Mouse (Mus musculus) forebrain, embryonic 16.5 days (tissue): ENCODE measurements around the gene Palld. TPM values are rescaled to one million over a fixed set of nuclear protein-coding genes. Genes with fewer than 3 reads are reported as not detected.

Source experiments
- ATAC-seq: fragments of 200-750 bp; cut with Nextera tagmentation; 2 replicates; pipeline ENCODE4 v1.8.0; 2017; ENCODE audit warnings: mild to moderate bottlenecking, moderate library complexity
- H3K27ac ChIP-seq: fragments of 300-500 bp; sonication (generic); 2 replicates; pipeline ENCODE4 v1.5.1; 2014; ENCODE audit warnings: low read length, control low read depth
- H3K27me3 ChIP-seq: fragments of 300-500 bp; sonication (generic); replicated peaks from 2 replicates; pipeline ENCODE4 v1.6.1; 2014; ENCODE audit warnings: low read length; ENCODE audit not compliant: control insufficient read depth, insufficient read depth
- H3K36me3 ChIP-seq: fragments of 300-500 bp; sonication (generic); 2 replicates; pipeline ENCODE4 v1.6.1; 2014; ENCODE audit not compliant: control insufficient read depth, insufficient read depth
- H3K4me1 ChIP-seq: fragments of 300-500 bp; sonication (generic); replicated peaks from 2 replicates; pipeline ENCODE4 v1.6.1; 2014; ENCODE audit warnings: low read length; ENCODE audit not compliant: control insufficient read depth, insufficient read depth
- H3K4me2 ChIP-seq: fragments of 300-500 bp; sonication (generic); 2 replicates; pipeline ENCODE4 v1.6.1; 2014; ENCODE audit warnings: mild to moderate bottlenecking, low read length, control low read depth
- H3K4me3 ChIP-seq: fragments of 300-500 bp; sonication (generic); replicated peaks from 2 replicates; pipeline ENCODE4 v1.5.1; 2014; ENCODE audit warnings: mild to moderate bottlenecking, low read length, control low read depth
- H3K9ac ChIP-seq: fragments of 300-500 bp; sonication (generic); replicated peaks from 2 replicates; pipeline ENCODE4 v1.6.1; 2014; ENCODE audit warnings: low read depth, low read length, control low read depth
- H3K9me3 ChIP-seq: fragments of 300-500 bp; sonication (generic); 2 replicates; pipeline ENCODE4 v1.6.1; 2016; ENCODE audit warnings: low read length; ENCODE audit not compliant: control insufficient read depth
- WGBS: fragments of 180-500 bp; shearing (Covaris S2); extraction: QIAGEN DNeasy Blood & Tissue Kit; methylation state at CpG from one replicate; pipeline ENCODE4 v1.1.7; 2014; 5-methylcytosine and 5-hydroxymethylcytosine counted together
- polyA plus RNA-seq: library from polyadenylated mRNA; unstranded; fragments of >200 nt; fragmentation: Nextera tagmentation; extraction: Ambion mirVana; gene quantifications from 2 replicates; pipeline ENCODE4 v1.2.1, GENCODE M21; 2015

Gene Palld
- 16.5 and 16.8 TPM in 2 replicates for polyA plus RNA-seq

GRCm38 (mm10) chr8:61902521-61902920 is at the start of gene Palld:
Gene Palld (minus strand): TSS chr8:61902690.
- H3K4me2 ChIP-seq = no peak within 1 kb of the TSS
- H3K9ac ChIP-seq = no peak within 1 kb of the TSS
- H3K27ac ChIP-seq = no peak within 1 kb of the TSS
- no peaks in the 10 kb centered on the region for H3K9me3 ChIP-seq
- 81% methylated on average over 5 of the region's 5 CpGs for WGBS
- no peak for ATAC-seq
- H3K4me1 ChIP-seq = no peaks in the 10 kb centered on the region
- H3K27me3 ChIP-seq = no peaks in the 10 kb centered on the region
- no peaks in the 10 kb centered on the region for H3K36me3 ChIP-seq
- no peak within 1 kb of the TSS for H3K4me3 ChIP-seq

- no peak overlapping the region for H3K27ac ChIP-seq
- ATAC-seq = no peak
- H3K27me3 ChIP-seq = no peaks in the 10 kb centered on the region
- 35% methylated on average over 2 of the region's 2 CpGs for WGBS
- H3K4me1 ChIP-seq = no peaks in the 10 kb centered on the region
- H3K4me2 ChIP-seq = no peak overlapping the region
- no peaks in the 10 kb centered on the region for H3K9me3 ChIP-seq
- no peak overlapping the region for H3K9ac ChIP-seq
- no peaks in the 10 kb centered on the region for H3K36me3 ChIP-seq
- H3K4me3 ChIP-seq = no peak overlapping the region
These were observed 35.1 kb upstream of the Palld start for GRCm38 (mm10) chr8:61937576-61937975.

- H3K9ac ChIP-seq = no peak overlapping the region
- H3K4me3 ChIP-seq = no peak overlapping the region
- H3K27me3 ChIP-seq = no peaks in the 10 kb centered on the region
- H3K27ac ChIP-seq = no peak overlapping the region
- no peak for ATAC-seq
- H3K36me3 ChIP-seq = no peaks in the 10 kb centered on the region
- 44% methylated on average over 2 of the region's 2 CpGs for WGBS
- H3K4me1 ChIP-seq = peaks cover under 1% of the 10 kb centered on the region; the same call in 1 of the 2 replicates
- no peaks in the 10 kb centered on the region for H3K9me3 ChIP-seq
- H3K4me2 ChIP-seq = no peak overlapping the region
These were observed 30.8 kb upstream of the Palld start for GRCm38 (mm10) chr8:61933243-61933642.

- Histone ChIP-seq H3K9me3 (no peaks in the 10 kb centered on the region), H3K27ac (no peak within 1 kb of the TSS), H3K36me3 (no peaks in the 10 kb centered on the region), H3K4me3 (peak within 1 kb of the TSS; percentile 53), H3K4me2 (peak within 1 kb of the TSS; percentile 59), H3K9ac (peak within 1 kb of the TSS; percentile 44), H3K27me3 (no peaks in the 10 kb centered on the region), H3K4me1 (peaks cover 7% of the 10 kb centered on the region)
- 7% methylated on average over 22 of the region's 22 CpGs for WGBS
- peak; percentile 78 for ATAC-seq
These were observed 25.4 kb upstream of the Palld start, which contains the start of gene Ddx60 for GRCm38 (mm10) chr8:61927777-61928494. Gene Ddx60 (plus strand): TSS chr8:61928087.

- Histone ChIP-seq H3K27ac (no peak overlapping the region), H3K4me1 (peaks cover 7% of the 10 kb centered on the region), H3K36me3 (no peaks in the 10 kb centered on the region), H3K4me2 (no peak overlapping the region), H3K9ac (no peak overlapping the region), H3K27me3 (no peaks in the 10 kb centered on the region), H3K9me3 (no peaks in the 10 kb centered on the region), H3K4me3 (no peak overlapping the region)
- 90% methylated on average over 1 of the region's 1 CpGs for WGBS
- ATAC-seq = no peak
These were observed 22.0 kb upstream of the Palld start for GRCm38 (mm10) chr8:61924518-61924917.

GRCm38 (mm10) chr8:61921454-61922054 is 19.1 kb upstream of the Palld start:
- no peak for ATAC-seq
- Histone ChIP-seq H3K9ac (no peak overlapping the region), H3K27me3 (no peaks in the 10 kb centered on the region), H3K36me3 (no peaks in the 10 kb centered on the region), H3K9me3 (no peaks in the 10 kb centered on the region), H3K4me2 (no peak overlapping the region), H3K27ac (no peak overlapping the region), H3K4me1 (no peaks in the 10 kb centered on the region), H3K4me3 (no peak overlapping the region)
- WGBS = 80% methylated on average over 10 of the region's 10 CpGs

GRCm38 (mm10) chr8:61920389-61920788 is 17.9 kb upstream of the Palld start:
- Histone ChIP-seq H3K36me3 (no peaks in the 10 kb centered on the region), H3K4me1 (no peaks in the 10 kb centered on the region), H3K9ac (no peak overlapping the region), H3K9me3 (no peaks in the 10 kb centered on the region), H3K4me2 (no peak overlapping the region), H3K27me3 (no peaks in the 10 kb centered on the region), H3K27ac (no peak overlapping the region), H3K4me3 (no peak overlapping the region)
- WGBS = 82% methylated on average over 7 of the region's 7 CpGs
- ATAC-seq = no peak

GRCm38 (mm10) chr8:61919145-61919788 is 16.8 kb upstream of the Palld start:
- no peak overlapping the region for H3K9ac ChIP-seq
- no peaks in the 10 kb centered on the region for H3K27me3 ChIP-seq
- H3K4me2 ChIP-seq = no peak overlapping the region
- no peak for ATAC-seq
- H3K9me3 ChIP-seq = no peaks in the 10 kb centered on the region
- H3K27ac ChIP-seq = no peak overlapping the region
- no peaks in the 10 kb centered on the region for H3K36me3 ChIP-seq
- H3K4me3 ChIP-seq = no peak overlapping the region
- WGBS = 92% methylated on average over 2 of the region's 2 CpGs
- H3K4me1 ChIP-seq = no peaks in the 10 kb centered on the region

GRCm38 (mm10) chr8:61917287-61917686 is 14.8 kb upstream of the Palld start:
- H3K4me3 ChIP-seq = no peak overlapping the region
- no peak for ATAC-seq
- 83% methylated on average over 4 of the region's 4 CpGs for WGBS
- no peaks in the 10 kb centered on the region for H3K27me3 ChIP-seq
- H3K4me1 ChIP-seq = no peaks in the 10 kb centered on the region
- H3K27ac ChIP-seq = no peak overlapping the region
- H3K36me3 ChIP-seq = no peaks in the 10 kb centered on the region
- no peak overlapping the region for H3K9ac ChIP-seq
- H3K4me2 ChIP-seq = no peak overlapping the region
- no peaks in the 10 kb centered on the region for H3K9me3 ChIP-seq
